7 mouse cellular contexts compared by ENCODE assay signal in the genomic region with DNA sequence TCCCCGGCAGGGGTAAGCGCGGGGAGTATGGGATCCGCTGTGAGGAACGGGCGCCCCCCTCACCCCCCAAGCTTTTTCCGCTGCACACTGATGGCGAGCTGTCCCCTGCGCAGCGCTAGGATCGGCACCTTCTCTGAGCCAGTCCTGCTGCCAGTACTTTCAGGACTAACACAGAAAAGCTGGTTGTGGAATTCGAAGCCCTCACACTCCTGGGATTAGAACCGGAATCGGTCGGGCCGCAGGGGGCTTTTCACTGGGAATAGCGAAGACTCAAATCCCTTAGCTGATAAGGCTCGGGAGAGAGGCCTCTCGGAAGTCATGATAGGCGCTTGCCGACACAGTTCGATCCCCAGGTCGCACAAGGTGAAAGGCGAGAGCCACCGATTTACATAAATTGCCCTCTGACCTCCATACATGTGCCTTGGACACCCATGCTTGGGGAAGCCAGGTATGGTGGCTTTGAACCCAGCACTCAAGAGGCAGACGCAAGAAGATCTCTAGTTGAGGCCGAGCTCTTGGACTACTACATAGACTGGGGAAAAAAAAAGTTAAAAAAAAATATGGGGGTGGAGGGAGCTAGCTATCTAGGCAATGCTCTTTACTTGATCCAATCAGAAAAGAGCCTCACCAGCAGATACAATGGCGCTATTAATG. TPM values are rescaled to one million over a fixed set of nuclear protein-coding genes. Genes with fewer than 3 reads are reported as not detected.
DNase-seq lines count a peak whose midpoint lies in the region; ATAC-seq lines count a peak whose summit lies in the region.

No protein-coding gene starts in this region.

- peak overlapping the region; percentile 86 for H3K27ac ChIP-seq in lung, embryonic 15.5 days
- H3K27ac ChIP-seq in embryonic facial prominence, embryonic 10.5 days (replicated peaks): peak overlapping the region; percentile 95
- peak overlapping the region; percentile 81 for H3K27ac ChIP-seq in intestine, embryonic 14.5 days (ENCODE audit: low read depth)
- H3K27ac ChIP-seq in neural tube, embryonic 15.5 days (replicated peaks): peak overlapping the region; percentile 95

- peak overlapping the region; percentile 50 for H3K9ac ChIP-seq in lung, embryonic 15.5 days
- H3K9ac ChIP-seq in intestine, embryonic 14.5 days (ENCODE audit: low read length): peak overlapping the region; percentile 60
- H3K9ac ChIP-seq in neural tube, embryonic 15.5 days (replicated peaks): peak overlapping the region; percentile 93

- DNase-seq in lung, postnatal 25 days (ENCODE audit: low spot score): no peak
- no peak for DNase-seq in embryonic facial prominence, embryonic 10.5 days (ENCODE audit: low spot score)
- peak; percentile 81 for DNase-seq in intestine, embryonic 14.5 days (ENCODE audit: low spot score)
- DNase-seq in urinary bladder, postnatal 36 days (ENCODE audit: low spot score in 2 of 2): no peak
- DNase-seq in urinary bladder, adult 2 months (ENCODE audit: low spot score): no peak

- H3K4me3 ChIP-seq in lung, embryonic 15.5 days: peak overlapping the region; percentile 54
- H3K4me3 ChIP-seq in embryonic facial prominence, embryonic 10.5 days: peak overlapping the region; percentile 79
- H3K4me3 ChIP-seq in intestine, embryonic 14.5 days (ENCODE audit: low read depth, low read length): peak overlapping the region; percentile 64
- H3K4me3 ChIP-seq in neural tube, embryonic 15.5 days (replicated peaks): peak overlapping the region; percentile 78

- no peaks in the 10 kb centered on the region for H3K9me3 ChIP-seq in lung, embryonic 15.5 days
- H3K9me3 ChIP-seq in embryonic facial prominence, embryonic 10.5 days: no peaks in the 10 kb centered on the region
- no peaks in the 10 kb centered on the region for H3K9me3 ChIP-seq in intestine, embryonic 14.5 days (ENCODE audit: control insufficient read depth, low read length)
- no peaks in the 10 kb centered on the region for H3K9me3 ChIP-seq in neural tube, embryonic 15.5 days (replicated peaks)

- H3K4me2 ChIP-seq in lung, embryonic 15.5 days: peak overlapping the region; percentile 95
- H3K4me2 ChIP-seq in intestine, embryonic 14.5 days (ENCODE audit: low read length): peak overlapping the region; percentile 86
- H3K4me2 ChIP-seq in neural tube, embryonic 15.5 days: peak overlapping the region; percentile 95

- WGBS in lung, embryonic 15.5 days: 10% methylated on average over 28 of the region's 28 CpGs
- WGBS in embryonic facial prominence, embryonic 10.5 days: 5% methylated on average over 28 of the region's 28 CpGs
- 10% methylated on average over 28 of the region's 28 CpGs for WGBS in intestine, embryonic 14.5 days
- 8% methylated on average over 28 of the region's 28 CpGs for WGBS in neural tube, embryonic 15.5 days

- H3K36me3 ChIP-seq in lung, embryonic 15.5 days: no peaks in the 10 kb centered on the region
- no peaks in the 10 kb centered on the region for H3K36me3 ChIP-seq in embryonic facial prominence, embryonic 10.5 days (replicated peaks)
- no peaks in the 10 kb centered on the region for H3K36me3 ChIP-seq in intestine, embryonic 14.5 days (ENCODE audit: control insufficient read depth, insufficient read depth, low read length)
- H3K36me3 ChIP-seq in neural tube, embryonic 15.5 days: no peaks in the 10 kb centered on the region

- no peak; the same call in 1 of the 2 replicates for ATAC-seq in lung, embryonic 15.5 days (ENCODE audit: borderline replicate concordance, extremely low read depth, low FRiP score, low TSS enrichment)
- ATAC-seq in intestine, embryonic 14.5 days (replicated peaks; ENCODE audit: low FRiP score, low TSS enrichment, low read depth): peak; percentile 37
- peak; percentile 30; the same call in 1 of the 2 replicates for ATAC-seq in neural tube, embryonic 15.5 days (ENCODE audit: low FRiP score)

- peaks cover 4% of the 10 kb centered on the region; the same call in 1 of the 2 replicates for H3K27me3 ChIP-seq in lung, embryonic 15.5 days
- H3K27me3 ChIP-seq in embryonic facial prominence, embryonic 10.5 days (replicated peaks; ENCODE audit: low read depth, poor library complexity, severe bottlenecking): peaks cover 62% of the 10 kb centered on the region
- H3K27me3 ChIP-seq in intestine, embryonic 14.5 days (replicated peaks; ENCODE audit: control insufficient read depth, insufficient read depth, low read length): 0 out of 2 replicates have a peak, but pooled peaks cover 4% of the 10 kb centered on the region
- H3K27me3 ChIP-seq in neural tube, embryonic 15.5 days (replicated peaks): peaks cover 14% of the 10 kb centered on the region

- peaks cover 33% of the 10 kb centered on the region for H3K4me1 ChIP-seq in lung, embryonic 15.5 days
- peaks cover 50% of the 10 kb centered on the region for H3K4me1 ChIP-seq in embryonic facial prominence, embryonic 10.5 days
- peaks cover 26% of the 10 kb centered on the region for H3K4me1 ChIP-seq in intestine, embryonic 14.5 days (replicated peaks; ENCODE audit: control insufficient read depth, insufficient read depth, low read length)
- peaks cover 32% of the 10 kb centered on the region for H3K4me1 ChIP-seq in neural tube, embryonic 15.5 days

RNA-seq across cellular contexts. Expression of a gene that starts 6.2 kb away (rescaled TPM):
- polyA plus RNA-seq in lung, embryonic 15.5 days (2015; fragmentation: Nextera tagmentation; extraction: Ambion mirVana): 30.7 and 35.1 TPM in 2 replicates
- 32.0 and 32.8 TPM in 2 replicates for polyA plus RNA-seq in embryonic facial prominence, embryonic 10.5 days (2016; fragmentation: Nextera tagmentation; extraction: Ambion mirVana)
- polyA plus RNA-seq in intestine, embryonic 14.5 days (2014; fragmentation: Nextera tagmentation; extraction: Ambion mirVana): 8.1 and 8.7 TPM in 2 replicates
- 27.2 and 51.1 TPM in 2 replicates for polyA plus RNA-seq in neural tube, embryonic 15.5 days (2015; fragmentation: Nextera tagmentation; extraction: Ambion mirVana)
- polyA plus RNA-seq in urinary bladder, adult 2 months (2012; rRNA removed): 13.5 and 22.6 TPM in 2 replicates

RNA-seq across cellular contexts. Expression of a gene that starts 7.1 kb away (rescaled TPM):
- not detected in 2 replicates for polyA plus RNA-seq in lung, embryonic 15.5 days (2015; fragmentation: Nextera tagmentation; extraction: Ambion mirVana)
- polyA plus RNA-seq in embryonic facial prominence, embryonic 10.5 days (2016; fragmentation: Nextera tagmentation; extraction: Ambion mirVana): not detected in 2 replicates
- not detected in 2 replicates for polyA plus RNA-seq in intestine, embryonic 14.5 days (2014; fragmentation: Nextera tagmentation; extraction: Ambion mirVana)
- not detected in 2 replicates for polyA plus RNA-seq in neural tube, embryonic 15.5 days (2015; fragmentation: Nextera tagmentation; extraction: Ambion mirVana)
- not detected in 2 replicates for polyA plus RNA-seq in urinary bladder, adult 2 months (2012; rRNA removed)

RNA-seq across cellular contexts. Expression of a gene that starts 25.7 kb away (rescaled TPM):
- not detected in 2 replicates for polyA plus RNA-seq in lung, embryonic 15.5 days (2015; fragmentation: Nextera tagmentation; extraction: Ambion mirVana)
- not detected in 2 replicates for polyA plus RNA-seq in embryonic facial prominence, embryonic 10.5 days (2016; fragmentation: Nextera tagmentation; extraction: Ambion mirVana)
- not detected in 2 replicates for polyA plus RNA-seq in intestine, embryonic 14.5 days (2014; fragmentation: Nextera tagmentation; extraction: Ambion mirVana)
- polyA plus RNA-seq in neural tube, embryonic 15.5 days (2015; fragmentation: Nextera tagmentation; extraction: Ambion mirVana): not detected in 2 replicates
- not detected in 2 replicates for polyA plus RNA-seq in urinary bladder, adult 2 months (2012; rRNA removed)

RNA-seq across cellular contexts. Expression of a gene that starts 37.1 kb away (rescaled TPM):
- 0.34 and 9.2 TPM in 2 replicates for polyA plus RNA-seq in lung, embryonic 15.5 days (2015; fragmentation: Nextera tagmentation; extraction: Ambion mirVana)
- not detected in 2 replicates for polyA plus RNA-seq in embryonic facial prominence, embryonic 10.5 days (2016; fragmentation: Nextera tagmentation; extraction: Ambion mirVana)
- 18.6 and 323 TPM in 2 replicates for polyA plus RNA-seq in intestine, embryonic 14.5 days (2014; fragmentation: Nextera tagmentation; extraction: Ambion mirVana)
- polyA plus RNA-seq in neural tube, embryonic 15.5 days (2015; fragmentation: Nextera tagmentation; extraction: Ambion mirVana): 20.5 TPM in 1 of 2 replicates, not detected in the other
- 0.32 and 0.46 TPM in 2 replicates for polyA plus RNA-seq in urinary bladder, adult 2 months (2012; rRNA removed)

RNA-seq across cellular contexts. Expression of a gene that starts 52.0 kb away (rescaled TPM):
- polyA plus RNA-seq in lung, embryonic 15.5 days (2015; fragmentation: Nextera tagmentation; extraction: Ambion mirVana): 0.48 and 0.57 TPM in 2 replicates
- 1.1 TPM in 2 replicates for polyA plus RNA-seq in embryonic facial prominence, embryonic 10.5 days (2016; fragmentation: Nextera tagmentation; extraction: Ambion mirVana)
- 1.5 and 2.0 TPM in 2 replicates for polyA plus RNA-seq in intestine, embryonic 14.5 days (2014; fragmentation: Nextera tagmentation; extraction: Ambion mirVana)
- 17.5 and 20.2 TPM in 2 replicates for polyA plus RNA-seq in neural tube, embryonic 15.5 days (2015; fragmentation: Nextera tagmentation; extraction: Ambion mirVana)
- 0.12 and 0.18 TPM in 2 replicates for polyA plus RNA-seq in urinary bladder, adult 2 months (2012; rRNA removed)
